Mouse (Mus musculus): Measurements from ENCODE around the gene Tunar. TPM values are rescaled to one million over a fixed set of nuclear protein-coding genes. Genes with fewer than 3 reads are reported as not detected.

Tunar gene
- 1.9 and 2.2 TPM in 2 replicates for polyA plus RNA-seq (2016; fragmentation: Nextera tagmentation; extraction: Ambion mirVana)

DNA sequence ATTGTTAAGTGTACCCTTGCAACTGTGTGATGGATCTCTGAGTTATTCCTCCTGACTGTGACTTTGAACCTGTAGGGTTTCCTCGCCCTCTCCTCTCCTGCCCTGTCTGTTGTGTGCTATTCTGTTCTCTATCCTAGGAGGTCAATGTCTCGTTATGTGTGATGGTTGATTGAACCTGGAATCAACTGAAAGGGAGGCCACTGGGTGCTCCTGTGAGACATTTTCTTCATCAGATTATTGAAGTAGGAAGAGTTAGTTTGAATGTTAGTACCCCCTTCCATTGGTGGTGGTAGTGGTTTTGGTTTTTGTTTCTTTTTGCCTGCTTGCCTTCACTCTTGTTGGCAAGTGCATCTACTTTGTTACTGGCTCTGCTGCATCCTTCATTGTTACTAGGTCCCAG lies at the start of gene Tunar:
Tunar (plus strand) TSS at position 301 of the 400 bp plus-strand sequence.
- H3K4me1 ChIP-seq: peaks cover 16% of the 10 kb centered on the region
- H3K27ac ChIP-seq (replicated peaks): no peak within 1 kb of the TSS
- WGBS: 94% methylated on average over 2 of the region's 2 CpGs
- H3K36me3 ChIP-seq: no peaks in the 10 kb centered on the region
- no peak within 1 kb of the TSS for H3K4me3 ChIP-seq
- H3K9me3 ChIP-seq: no peaks in the 10 kb centered on the region
- no peak for ATAC-seq (ENCODE audit: low FRiP score, low read depth)
- H3K4me2 ChIP-seq (replicated peaks): no peak within 1 kb of the TSS
- no peak within 1 kb of the TSS for H3K9ac ChIP-seq (replicated peaks)
- H3K27me3 ChIP-seq: peaks cover 43% of the 10 kb centered on the region

GRCm38 (mm10) chr12:105312571-105313035 lies 21.1 kb upstream of the Tunar start:
- no peak overlapping the region for H3K27ac ChIP-seq (replicated peaks)
- no peak for ATAC-seq (ENCODE audit: low FRiP score, low read depth)
- WGBS: 79% methylated on average over 5 of the region's 5 CpGs
- H3K4me1 ChIP-seq: no peaks in the 10 kb centered on the region
- H3K27me3 ChIP-seq: no peaks in the 10 kb centered on the region
- H3K9me3 ChIP-seq: no peaks in the 10 kb centered on the region
- no peak overlapping the region for H3K4me3 ChIP-seq
- H3K4me2 ChIP-seq (replicated peaks): no peak overlapping the region
- H3K9ac ChIP-seq (replicated peaks): no peak overlapping the region
- no peaks in the 10 kb centered on the region for H3K36me3 ChIP-seq

- H3K4me3 ChIP-seq: no peak overlapping the region
- no peak overlapping the region for H3K9ac ChIP-seq (replicated peaks)
- H3K9me3 ChIP-seq: no peaks in the 10 kb centered on the region
- 96% methylated on average over 1 of the region's 1 CpGs for WGBS
- H3K4me1 ChIP-seq: no peaks in the 10 kb centered on the region
- no peaks in the 10 kb centered on the region for H3K27me3 ChIP-seq
- no peak overlapping the region for H3K27ac ChIP-seq (replicated peaks)
- no peaks in the 10 kb centered on the region for H3K36me3 ChIP-seq
- no peak overlapping the region for H3K4me2 ChIP-seq (replicated peaks)
- ATAC-seq (ENCODE audit: low FRiP score, low read depth): no peak
These were observed 19.3 kb upstream of the Tunar start for GRCm38 (mm10) chr12:105314328-105314727.

DNA sequence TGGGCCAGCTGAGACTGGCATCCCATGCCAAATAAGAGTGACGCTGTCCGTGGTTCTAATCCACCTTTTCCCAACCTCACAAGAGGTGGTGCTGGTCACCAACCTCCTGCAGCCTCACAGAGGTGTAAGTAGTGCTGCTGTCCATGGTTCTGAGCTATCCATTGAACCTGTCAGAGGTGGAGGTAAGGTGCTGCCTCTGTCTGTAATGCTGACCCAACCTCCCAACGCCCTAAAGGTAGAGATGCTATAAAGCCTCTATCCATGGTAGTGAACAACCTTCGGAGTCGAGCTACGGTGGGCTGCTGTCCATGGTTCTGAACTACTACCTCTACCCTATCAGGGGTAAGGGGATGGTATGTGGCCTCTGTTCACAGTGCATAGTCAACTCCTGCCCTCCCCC lies 11.5 kb upstream of the Tunar start:
- Histone ChIP-seq H3K4me2 (replicated peaks) (no peak overlapping the region), H3K4me3 (no peak overlapping the region), H3K27me3 (no peaks in the 10 kb centered on the region), H3K27ac (replicated peaks) (no peak overlapping the region), H3K36me3 (no peaks in the 10 kb centered on the region), H3K9me3 (no peaks in the 10 kb centered on the region), H3K4me1 (no peaks in the 10 kb centered on the region), H3K9ac (replicated peaks) (no peak overlapping the region)
- no peak for ATAC-seq (ENCODE audit: low FRiP score, low read depth)
- 29% methylated on average over 6 of the region's 6 CpGs for WGBS

GRCm38 (mm10) chr12:105327051-105327450 lies 6.6 kb upstream of the Tunar start:
- H3K9me3 ChIP-seq: no peaks in the 10 kb centered on the region
- H3K4me2 ChIP-seq (replicated peaks): no peak overlapping the region
- 0 out of 2 replicates have a peak, but pooled peaks cover 2% of the 10 kb centered on the region for H3K4me1 ChIP-seq
- no peak overlapping the region for H3K4me3 ChIP-seq
- H3K27me3 ChIP-seq: no peaks in the 10 kb centered on the region
- H3K27ac ChIP-seq (replicated peaks): no peak overlapping the region
- H3K36me3 ChIP-seq: no peaks in the 10 kb centered on the region
- 82% methylated on average over 5 of the region's 5 CpGs for WGBS
- no peak overlapping the region for H3K9ac ChIP-seq (replicated peaks)
- ATAC-seq (ENCODE audit: low FRiP score, low read depth): no peak

GRCm38 (mm10) chr12:105328396-105328795 lies 5.3 kb upstream of the Tunar start:
- no peak for ATAC-seq (ENCODE audit: low FRiP score, low read depth)
- H3K4me3 ChIP-seq: no peak overlapping the region

GRCm38 (mm10) chr12:105336094-105336420 lies 2.4 kb downstream of the Tunar start:
- H3K27ac ChIP-seq (replicated peaks): peak overlapping the region; percentile 7; the same call in 1 of the 2 replicates
- peak overlapping the region; percentile 55 for H3K4me3 ChIP-seq
- peak overlapping the region; percentile 63 for H3K9ac ChIP-seq (replicated peaks)
- no peak for ATAC-seq (ENCODE audit: low FRiP score, low read depth)
- peaks cover 57% of the 10 kb centered on the region for H3K27me3 ChIP-seq
- peak overlapping the region; percentile 99 for H3K4me2 ChIP-seq (replicated peaks)
- H3K9me3 ChIP-seq: no peaks in the 10 kb centered on the region
- H3K36me3 ChIP-seq: no peaks in the 10 kb centered on the region
- 15% methylated on average over 8 of the region's 8 CpGs for WGBS
- H3K4me1 ChIP-seq: peaks cover 15% of the 10 kb centered on the region

More at GRCm38 (mm10) chr12:105328396-105328795, 5.3 kb upstream of the Tunar start:
- Histone ChIP-seq H3K27me3 (no peaks in the 10 kb centered on the region), H3K4me1 (0 out of 2 replicates have a peak, but pooled peaks cover 2% of the 10 kb centered on the region), H3K9ac (replicated peaks) (no peak overlapping the region), H3K4me2 (replicated peaks) (no peak overlapping the region), H3K36me3 (no peaks in the 10 kb centered on the region), H3K9me3 (no peaks in the 10 kb centered on the region), H3K27ac (replicated peaks) (no peak overlapping the region)
- WGBS: 63% methylated on average over 11 of the region's 11 CpGs

- Histone ChIP-seq H3K4me2 (replicated peaks) (peak overlapping the region; percentile 99), H3K27me3 (peaks cover 57% of the 10 kb centered on the region), H3K4me3 (peak overlapping the region; percentile 55), H3K9me3 (no peaks in the 10 kb centered on the region), H3K27ac (replicated peaks) (peak overlapping the region; percentile 7), H3K4me1 (peaks cover 15% of the 10 kb centered on the region), H3K9ac (replicated peaks) (peak overlapping the region; percentile 63), H3K36me3 (no peaks in the 10 kb centered on the region)
- under 1% methylated on average over 74 of the region's 77 CpGs for WGBS
- ATAC-seq (ENCODE audit: low FRiP score, low read depth): peak; percentile 93
These were observed 3.0 kb downstream of the Tunar start for GRCm38 (mm10) chr12:105336421-105337289.

GRCm38 (mm10) chr12:105337290-105338005 lies 3.8 kb downstream of the Tunar start:
- peak overlapping the region; percentile 99 for H3K4me2 ChIP-seq (replicated peaks)
- peaks cover 57% of the 10 kb centered on the region for H3K27me3 ChIP-seq
- no peak overlapping the region for H3K27ac ChIP-seq (replicated peaks)
- peak; percentile 27 for ATAC-seq (ENCODE audit: low FRiP score, low read depth)
- H3K9ac ChIP-seq (replicated peaks): peak overlapping the region; percentile 63
- H3K4me1 ChIP-seq: peaks cover 15% of the 10 kb centered on the region
- 3% methylated on average over 31 of the region's 31 CpGs for WGBS
- H3K4me3 ChIP-seq: peak overlapping the region; percentile 55
- no peaks in the 10 kb centered on the region for H3K36me3 ChIP-seq
- no peaks in the 10 kb centered on the region for H3K9me3 ChIP-seq

- Histone ChIP-seq H3K4me3 (no peak overlapping the region), H3K27ac (replicated peaks) (no peak overlapping the region), H3K9me3 (no peaks in the 10 kb centered on the region), H3K27me3 (peaks cover 57% of the 10 kb centered on the region), H3K9ac (replicated peaks) (no peak overlapping the region), H3K4me2 (replicated peaks) (peak overlapping the region; percentile 99; the same call in 1 of the 2 replicates), H3K36me3 (no peaks in the 10 kb centered on the region), H3K4me1 (peaks cover 15% of the 10 kb centered on the region)
- ATAC-seq (ENCODE audit: low FRiP score, low read depth): no peak
- WGBS: 84% methylated on average over 11 of the region's 11 CpGs
These were observed 4.7 kb downstream of the Tunar start for GRCm38 (mm10) chr12:105338256-105338977.

- no peak for ATAC-seq (ENCODE audit: low FRiP score, low read depth)
- no peak overlapping the region for H3K27ac ChIP-seq (replicated peaks)
- 27% methylated on average over 9 of the region's 9 CpGs for WGBS
These were observed 7.9 kb downstream of the Tunar start for GRCm38 (mm10) chr12:105341523-105341922.

More at GRCm38 (mm10) chr12:105341523-105341922, 7.9 kb downstream of the Tunar start:
- H3K27me3 ChIP-seq: peaks cover 34% of the 10 kb centered on the region
- H3K4me2 ChIP-seq (replicated peaks): no peak overlapping the region
- no peaks in the 10 kb centered on the region for H3K9me3 ChIP-seq
- H3K9ac ChIP-seq (replicated peaks): no peak overlapping the region
- no peaks in the 10 kb centered on the region for H3K36me3 ChIP-seq
- 0 out of 2 replicates have a peak, but pooled peaks cover 9% of the 10 kb centered on the region for H3K4me1 ChIP-seq
- H3K4me3 ChIP-seq: no peak overlapping the region

Measured in midbrain, embryonic 12.5 days (tissue).